Mouse (Mus musculus) heart, adult 2 months (tissue): ENCODE measurements at regions not wholly inside any gene's neighbourhood (a gene's known extent, or its start where the extent isn't known, plus 50 kb on each side); places are given as distances from the start of the nearest gene placed in this dataset.

Source experiments
- DNase-seq, 2 experiments: peaks; one replicate each; pipeline ENCODE4 v3.0.0; 2021
- H3K27ac ChIP-seq: fragments of 200-600 bp; 2 replicates; pipeline ENCODE4 v1.8.1; 2022
- H3K27me3 ChIP-seq: fragments of 200-500 bp; 2 replicates; pipeline ENCODE4 v1.6.1; 2012; ENCODE audit warnings: mild to moderate bottlenecking, low read length, inconsistent platforms, mixed read lengths; ENCODE audit not compliant: control insufficient read depth, insufficient read depth
- H3K36me3 ChIP-seq: fragments of 200-500 bp; 2 replicates; pipeline ENCODE4 v1.6.1; 2012; ENCODE audit warnings: low read length, inconsistent platforms; ENCODE audit not compliant: control insufficient read depth, insufficient read depth
- H3K4me1 ChIP-seq: fragments of 200-500 bp; 2 replicates; pipeline ENCODE4 v1.6.1; 2011; ENCODE audit warnings: low read length; ENCODE audit not compliant: control insufficient read depth, insufficient read depth
- H3K4me3 ChIP-seq: fragments of 200-600 bp; 2 replicates; pipeline ENCODE4 v1.8.1; 2022
- H3K79me2 ChIP-seq: fragments of 200-500 bp; replicated peaks from 2 replicates; pipeline ENCODE4 v1.6.1; 2012; ENCODE audit warnings: mild to moderate bottlenecking, inconsistent platforms, low read length, moderate library complexity, mixed read lengths; ENCODE audit not compliant: control insufficient read depth, insufficient read depth
- H3K9ac ChIP-seq: fragments of 200-500 bp; 2 replicates; pipeline ENCODE4 v1.6.1; 2012; ENCODE audit warnings: low read depth, mild to moderate bottlenecking, control low read depth, inconsistent platforms, low read length, mixed read lengths
- CTCF ChIP-seq: fragments of 200-600 bp; IDR thresholded peaks from 2 replicates; pipeline ENCODE4 v1.8.1; 2022; ENCODE audit warnings: antibody characterized with exemption, mild to moderate bottlenecking, moderate library complexity
- EP300 ChIP-seq: fragments of 200-500 bp; IDR thresholded peaks from 2 replicates; pipeline ENCODE4 v1.6.1; 2011; ENCODE audit warnings: low read depth, low read length, control low read depth; ENCODE audit not compliant: insufficient read depth
- POLR2A ChIP-seq: fragments of 200-500 bp; IDR thresholded peaks from 2 replicates; pipeline ENCODE4 v1.6.1; 2011; ENCODE audit warnings: mild to moderate bottlenecking, low read depth, low read length, control low read depth; ENCODE audit not compliant: insufficient read depth
- WGBS: fragments of 180-500 bp; shearing (Covaris S2); methylation state at CpG from one replicate; pipeline ENCODE4 v1.1.7; 2018; 5-methylcytosine and 5-hydroxymethylcytosine counted together
- intact Hi-C: fragments of 180-260 bp; cut with DNase I; formaldehyde crosslinking; loops from one replicate; pipeline ENCODE4 v1.15.1; 2025

DNA sequence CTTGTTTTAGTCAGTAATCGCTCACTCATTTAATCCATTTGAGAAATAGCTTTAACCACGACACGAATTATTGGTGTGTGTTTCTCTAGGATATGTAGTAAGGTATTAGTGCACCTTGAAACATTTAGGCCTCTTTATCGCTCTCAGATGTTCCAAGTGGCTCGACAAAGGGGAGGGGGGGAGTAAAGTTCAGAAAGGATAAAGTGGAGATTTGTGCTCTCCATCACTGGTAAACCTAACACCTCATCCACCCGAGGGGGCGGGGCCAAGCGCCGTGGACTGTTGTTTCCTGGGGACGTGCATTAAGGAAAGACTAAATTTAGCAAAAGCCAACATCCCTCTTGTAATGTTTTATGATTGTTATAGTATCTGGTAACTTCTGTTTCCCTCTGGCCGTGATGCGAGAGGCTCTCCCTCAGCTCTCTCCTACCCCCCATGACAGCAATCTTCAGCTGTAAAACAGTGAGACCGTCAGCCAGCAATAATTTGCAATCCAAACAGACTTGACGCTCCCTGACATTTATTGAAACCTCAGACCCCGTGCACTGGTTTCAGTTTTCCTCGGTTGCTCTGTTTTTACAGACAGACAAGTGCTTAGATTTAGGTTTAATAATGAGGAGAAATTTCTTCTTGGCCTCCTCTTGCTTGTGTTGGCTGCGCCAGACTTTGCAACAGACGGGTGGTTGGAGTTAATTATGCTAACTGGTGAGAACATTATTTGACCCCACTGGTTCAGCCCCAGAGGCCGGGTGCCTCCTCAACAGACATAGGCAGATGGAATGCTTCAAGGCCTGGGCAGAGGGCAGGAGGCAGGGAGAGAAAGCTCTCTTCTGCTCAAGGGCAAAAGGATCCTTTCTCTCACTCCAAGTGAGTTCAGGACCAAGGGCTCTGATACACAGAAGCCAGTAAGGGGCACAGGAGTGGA, 542.8 kb upstream of the Sox9 start:
- Histone ChIP-seq H3K79me2 (no peaks in the 10 kb centered on the region), H3K27me3 (no peaks in the 10 kb centered on the region), H3K4me3 (no peak overlapping the region), H3K27ac (no peak overlapping the region), H3K9ac (no peak overlapping the region), H3K36me3 (no peaks in the 10 kb centered on the region), H3K4me1 (no peaks in the 10 kb centered on the region)
- WGBS, result 69% methylated on average over 19 of the region's 19 CpGs
- intact Hi-C loops, result no loop called here
- TF ChIP-seq EP300 (no peak), POLR2A (no peak), CTCF (no peak)
- DNase-seq, result no peak

- intact Hi-C loops, result no loop called here
- Histone ChIP-seq H3K36me3 (no peaks in the 10 kb centered on the region), H3K79me2 (no peaks in the 10 kb centered on the region), H3K4me1 (no peaks in the 10 kb centered on the region), H3K27ac (no peak overlapping the region), H3K9ac (no peak overlapping the region), H3K27me3 (no peaks in the 10 kb centered on the region), H3K4me3 (no peak overlapping the region)
- DNase-seq, result no peak
- WGBS, result 86% methylated on average over 1 of the region's 1 CpGs
- no peak for TF ChIP-seq EP300
- no peak for TF ChIP-seq CTCF
- TF ChIP-seq POLR2A, result no peak
Measured at GRCm38 (mm10) chr11:112252548-112252947, 529.5 kb upstream of the Sox9 start.

- 74% methylated on average over 3 of the region's 3 CpGs for WGBS
- Histone ChIP-seq H3K36me3 (no peaks in the 10 kb centered on the region), H3K27me3 (no peaks in the 10 kb centered on the region), H3K79me2 (no peaks in the 10 kb centered on the region), H3K4me3 (no peak overlapping the region), H3K4me1 (no peaks in the 10 kb centered on the region), H3K9ac (no peak overlapping the region), H3K27ac (no peak overlapping the region)
- TF ChIP-seq POLR2A, result no peak
- TF ChIP-seq CTCF, result no peak
- no peak for TF ChIP-seq EP300
- intact Hi-C loops, result no loop called here
- DNase-seq, result no peak
Measured at GRCm38 (mm10) chr11:112253061-112253460, 529.0 kb upstream of the Sox9 start.

- H3K79me2 ChIP-seq, result no peaks in the 10 kb centered on the region
- 80% methylated on average over 7 of the region's 7 CpGs for WGBS
Measured at GRCm38 (mm10) chr11:112256326-112256725, 525.7 kb upstream of the Sox9 start.

GRCm38 (mm10) chr11:112264077-112264476, 517.9 kb upstream of the Sox9 start:
- H3K27ac ChIP-seq, result no peak overlapping the region
- H3K36me3 ChIP-seq, result no peaks in the 10 kb centered on the region
- intact Hi-C loops, result no loop called here
- no peaks in the 10 kb centered on the region for H3K4me1 ChIP-seq
- no peaks in the 10 kb centered on the region for H3K27me3 ChIP-seq
- no peak for TF ChIP-seq EP300
- TF ChIP-seq POLR2A, result no peak
- no peak for TF ChIP-seq CTCF
- DNase-seq, result no peak
- H3K4me3 ChIP-seq, result no peak overlapping the region
- H3K9ac ChIP-seq, result no peak overlapping the region
- no peaks in the 10 kb centered on the region for H3K79me2 ChIP-seq
- 71% methylated on average over 4 of the region's 4 CpGs for WGBS

More at GRCm38 (mm10) chr11:112256326-112256725, 525.7 kb upstream of the Sox9 start:
- DNase-seq, result no peak
- Histone ChIP-seq H3K4me1 (no peaks in the 10 kb centered on the region), H3K36me3 (no peaks in the 10 kb centered on the region), H3K9ac (no peak overlapping the region), H3K4me3 (no peak overlapping the region), H3K27ac (no peak overlapping the region), H3K27me3 (no peaks in the 10 kb centered on the region)
- intact Hi-C loops, result no loop called here
- no peak for TF ChIP-seq POLR2A
- no peak for TF ChIP-seq EP300
- TF ChIP-seq CTCF, result no peak

DNA sequence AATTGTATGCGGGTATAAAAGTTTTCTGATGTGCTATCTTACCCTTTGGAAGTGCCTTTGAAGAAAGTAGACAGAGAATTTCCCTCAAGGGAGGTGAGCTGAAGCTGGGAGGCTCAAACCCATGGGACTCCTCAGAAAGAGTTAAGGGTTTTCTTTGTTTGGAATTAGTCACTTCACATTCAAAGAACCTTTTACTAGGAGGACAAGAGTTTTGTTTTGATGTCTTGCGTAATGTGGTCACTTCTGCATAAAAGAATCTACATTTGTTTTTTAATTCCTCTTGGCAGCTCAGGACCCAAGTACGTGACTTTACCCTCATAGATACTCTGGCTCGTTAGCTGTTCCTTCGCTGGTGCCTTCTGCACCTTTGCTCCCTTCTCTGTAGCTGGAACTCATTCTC, 511.1 kb upstream of the Sox9 start:
- H3K4me1 ChIP-seq, result no peaks in the 10 kb centered on the region
- no peak overlapping the region for H3K27ac ChIP-seq
- H3K36me3 ChIP-seq, result no peaks in the 10 kb centered on the region
- H3K27me3 ChIP-seq, result no peaks in the 10 kb centered on the region
- H3K79me2 ChIP-seq, result no peaks in the 10 kb centered on the region
- DNase-seq, result no peak
- WGBS, result 85% methylated on average over 5 of the region's 5 CpGs
- no peak overlapping the region for H3K9ac ChIP-seq
- no peak for TF ChIP-seq POLR2A
- intact Hi-C loops, result no loop called here
- H3K4me3 ChIP-seq, result no peak overlapping the region
